Mouse (Mus musculus) granulocyte monocyte progenitor cell, adult 5-6 weeks (primary cell): ENCODE measurements around the gene Rbfox2. TPM values are rescaled to one million over a fixed set of nuclear protein-coding genes. Genes with fewer than 3 reads are reported as not detected.

Experiments
- ATAC-seq: replicated peaks from 2 replicates; pipeline ENCODE4 v1.8.0; 2016; ENCODE audit warnings: mild to moderate bottlenecking, moderate TSS enrichment, inconsistent platforms; ENCODE audit not compliant: poor library complexity, severe bottlenecking
- total RNA-seq, 2 experiments: library from RNA; stranded (forward) in 1 of 2; stranded (reverse) in 1 of 2; fragments of 200-712, 200-1000 nt in 1 of 2; fragments of >200 nt in 1 of 2; fragmentation: Nextera tagmentation in 1 of 2; gene quantifications; 2 replicates each; pipeline ENCODE4 v1.2.3; 2014 to 2017

Gene Rbfox2
- total RNA-seq, 2 experiments from 2014 or later = 0.24 to 3.6 TPM

DNA sequence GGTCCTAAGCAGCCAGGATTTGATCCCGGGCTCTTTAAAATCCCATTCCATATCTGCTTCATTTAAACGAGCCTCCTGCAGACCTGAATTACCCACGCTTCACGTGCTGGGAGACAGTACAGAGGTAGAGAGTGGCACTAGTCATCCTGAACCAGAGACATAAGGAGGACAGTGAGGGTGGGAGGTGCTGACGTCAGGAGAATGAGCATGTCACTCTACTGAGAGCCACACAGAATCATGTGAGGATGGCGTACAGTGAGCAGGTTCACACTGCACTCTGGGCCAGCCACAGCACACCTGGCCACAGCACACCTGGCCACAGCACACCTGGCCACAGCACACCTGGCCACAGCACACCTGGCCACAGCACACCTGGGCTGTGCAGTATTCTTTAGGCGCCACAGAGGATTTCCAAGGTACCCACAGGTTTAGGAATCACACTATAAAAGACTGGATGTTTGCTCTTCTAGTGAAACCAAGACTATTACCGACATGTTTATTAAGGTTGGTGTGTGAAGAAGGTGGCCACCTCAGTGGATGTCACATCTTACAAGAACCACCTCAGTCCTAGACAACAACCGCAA lies 190.6 kb downstream of the Rbfox2 start:
- no peak for ATAC-seq

DNA sequence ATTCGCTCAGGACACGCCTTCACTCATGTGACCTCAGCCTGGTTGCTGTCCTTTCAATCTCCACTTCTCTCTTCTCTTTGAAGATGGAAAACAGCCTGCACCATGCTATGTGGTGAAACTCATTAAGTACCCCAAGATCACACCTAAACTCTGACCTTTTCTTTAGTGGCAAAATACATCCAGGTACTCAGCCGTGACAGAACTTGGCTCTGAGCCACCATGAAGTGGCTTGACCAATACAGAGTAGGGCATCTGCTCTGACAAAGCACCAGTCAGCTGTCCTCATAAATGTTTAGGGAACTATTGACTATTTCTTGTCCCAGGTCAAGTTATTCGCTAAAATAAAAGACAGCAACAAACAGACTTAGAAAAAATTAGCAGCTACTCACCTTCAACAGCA lies 191.3 kb downstream of the Rbfox2 start:
- no peak for ATAC-seq

DNA sequence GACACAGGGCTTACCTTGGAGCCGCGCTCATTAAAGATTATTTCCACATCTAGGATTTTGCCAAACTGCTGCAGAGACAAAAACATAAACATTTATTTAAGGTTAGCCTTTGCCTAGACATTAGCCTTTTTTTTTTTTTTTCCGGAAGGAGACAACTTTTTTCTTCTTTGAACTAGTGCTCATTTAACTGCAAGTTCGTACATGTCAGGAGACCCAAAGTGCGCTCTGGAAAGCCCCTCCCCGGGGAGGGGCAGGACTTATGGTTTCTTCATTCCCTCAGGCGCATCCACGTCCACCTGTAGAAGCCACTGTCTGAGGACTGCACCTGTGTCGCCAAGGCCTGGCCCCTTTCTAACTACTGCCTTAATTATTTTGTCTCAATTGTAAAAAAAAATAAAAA lies 193.2 kb downstream of the Rbfox2 start:
- ATAC-seq = no peak

DNA sequence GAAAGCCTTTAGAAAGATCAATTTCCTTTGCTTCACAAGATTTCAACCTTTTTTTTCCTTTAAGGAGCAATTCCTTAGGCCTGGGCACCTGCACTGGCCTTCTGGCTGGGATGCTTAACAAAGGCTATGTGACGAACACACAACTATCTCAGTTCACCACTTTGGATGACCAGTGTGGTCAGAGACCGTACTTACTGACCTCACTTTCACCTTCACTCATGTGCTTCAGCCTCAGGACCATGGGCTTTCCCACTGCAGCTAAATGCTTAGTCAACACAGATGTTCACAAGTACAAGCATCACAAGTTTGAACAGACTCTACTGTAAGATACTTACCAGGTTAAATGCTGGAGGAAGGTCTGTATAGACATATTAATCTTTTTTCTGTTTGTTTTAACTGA lies 194.4 kb downstream of the Rbfox2 start:
- no peak for ATAC-seq

DNA sequence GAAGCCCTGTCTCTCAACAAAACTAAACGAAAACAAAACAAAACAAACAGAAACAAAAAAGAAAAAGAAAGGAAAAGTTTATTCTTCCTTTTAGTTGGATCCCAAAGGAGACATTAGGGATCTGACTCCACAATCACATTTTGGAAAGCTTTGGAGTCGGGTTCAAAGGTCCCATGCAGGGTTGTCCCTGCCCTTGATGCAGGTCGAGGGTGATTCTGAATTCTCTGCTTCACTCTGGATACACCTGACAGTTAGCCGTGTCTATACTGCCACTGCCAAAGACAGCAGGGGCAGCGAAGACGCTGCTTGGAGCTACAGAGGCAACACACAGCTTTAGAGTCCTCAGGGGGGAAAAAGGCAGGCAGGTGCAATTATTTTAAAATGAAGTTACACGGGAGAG lies 194.9 kb downstream of the Rbfox2 start:
- no peak for ATAC-seq

DNA sequence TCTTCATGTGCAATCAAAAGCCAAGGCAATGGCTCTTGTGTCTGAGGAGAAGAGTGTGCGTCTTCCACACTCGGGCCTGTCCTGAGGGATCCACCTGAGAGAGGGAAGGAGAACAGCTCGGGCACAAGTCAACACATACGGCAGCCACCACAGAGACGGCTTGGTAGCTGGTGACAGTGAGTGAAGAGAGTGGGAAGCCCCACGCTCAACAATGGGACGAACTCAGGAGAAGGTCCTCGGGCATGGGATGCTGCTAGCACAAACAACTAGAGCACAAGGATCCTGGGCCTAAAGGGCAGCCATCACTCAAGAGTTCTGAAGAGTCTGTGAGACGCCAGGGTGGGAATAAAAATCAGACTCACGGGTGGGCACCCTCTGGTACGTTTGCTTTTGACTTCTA lies 196.4 kb downstream of the Rbfox2 start:
- ATAC-seq = no peak

DNA sequence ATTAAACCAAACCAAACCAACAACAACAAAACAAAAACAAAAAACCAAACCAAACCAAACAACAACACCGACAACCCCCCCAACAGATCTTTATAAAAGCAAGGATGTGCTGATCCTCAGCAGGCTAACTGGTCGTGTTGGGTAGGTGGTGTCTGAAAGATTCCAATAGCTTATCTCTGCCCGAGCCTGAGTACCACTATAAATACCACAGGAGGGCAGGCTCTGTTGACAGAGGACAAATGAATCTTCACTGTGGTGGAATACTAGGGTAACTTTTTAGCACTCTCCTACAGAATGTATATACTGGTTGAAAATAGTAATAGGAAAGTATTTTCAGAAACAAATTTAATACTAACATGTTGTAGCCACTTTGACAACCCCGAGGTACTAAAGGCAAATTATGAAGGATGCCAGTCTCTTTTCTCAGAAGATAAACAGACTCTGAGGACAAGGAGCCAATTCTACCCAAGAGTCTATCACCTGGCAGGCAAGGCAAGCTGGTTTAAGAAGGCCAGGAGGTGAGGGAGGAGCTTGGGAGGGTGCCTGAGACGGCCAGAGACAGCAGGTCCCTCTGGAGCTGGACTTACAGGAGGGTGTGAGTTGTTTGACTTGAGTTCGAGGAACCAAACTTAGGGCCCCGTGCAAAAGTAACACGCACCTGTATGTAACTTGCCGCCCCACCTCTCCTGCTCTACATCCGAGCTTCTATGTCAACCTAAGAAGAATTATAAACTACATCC lies 199.5 kb downstream of the Rbfox2 start:
- no peak for ATAC-seq

DNA sequence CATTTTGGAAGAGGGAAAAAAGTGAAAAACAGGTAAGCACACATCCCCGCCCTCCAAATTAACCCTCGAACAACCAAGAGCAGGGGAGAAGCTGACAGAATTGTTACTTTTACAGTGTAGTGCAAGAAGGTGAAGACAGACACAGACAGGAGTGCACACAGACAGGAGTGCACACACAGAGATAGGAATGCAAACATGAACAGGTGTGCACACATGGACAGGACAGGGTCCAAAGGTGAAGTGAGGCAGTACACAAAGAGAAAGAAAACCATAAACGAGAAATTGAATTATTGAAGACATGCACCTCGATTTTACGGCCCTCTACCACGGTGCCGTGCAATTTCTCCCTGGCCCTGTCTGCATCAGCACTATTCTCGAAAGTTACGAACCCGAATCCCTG lies 201.5 kb downstream of the Rbfox2 start:
- no peak for ATAC-seq

DNA sequence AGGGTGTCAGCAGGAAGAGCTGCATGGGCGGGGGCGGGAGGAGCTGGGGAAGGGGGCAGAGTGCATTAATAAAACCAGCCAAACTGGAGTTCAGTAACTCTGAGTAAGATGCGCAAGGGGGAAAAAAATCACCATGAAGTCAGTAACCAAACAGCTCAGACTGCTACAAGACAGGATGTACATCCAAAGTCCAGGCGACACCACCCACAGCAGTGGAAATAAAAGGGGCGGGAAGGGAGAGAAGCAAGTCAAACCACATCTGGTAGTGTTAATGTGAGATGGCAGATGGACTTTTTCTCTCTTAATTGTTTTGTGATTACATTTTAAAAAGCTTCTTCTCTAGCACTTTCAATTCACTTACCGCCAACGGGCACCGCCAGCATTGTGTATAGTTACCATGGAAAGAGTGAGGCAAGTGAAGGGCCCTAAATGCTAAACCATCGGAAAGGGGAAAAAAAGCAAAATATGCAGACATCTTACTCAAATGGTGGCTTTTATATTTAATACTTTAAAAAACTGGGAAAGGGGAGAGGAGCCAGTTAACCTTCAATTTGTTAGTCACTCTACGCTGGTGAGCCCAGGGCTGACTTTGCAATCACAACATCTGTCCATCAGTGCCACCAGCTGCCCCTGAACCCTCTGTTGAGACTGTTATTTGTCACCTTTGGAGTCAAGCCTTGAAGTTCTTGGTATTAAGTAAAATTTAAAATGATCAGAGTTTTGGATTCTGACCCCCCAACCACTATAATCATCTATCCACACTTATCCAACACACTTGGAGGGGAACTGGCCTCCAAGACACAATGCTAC lies 202.2 kb downstream of the Rbfox2 start:
- ATAC-seq = no peak

DNA sequence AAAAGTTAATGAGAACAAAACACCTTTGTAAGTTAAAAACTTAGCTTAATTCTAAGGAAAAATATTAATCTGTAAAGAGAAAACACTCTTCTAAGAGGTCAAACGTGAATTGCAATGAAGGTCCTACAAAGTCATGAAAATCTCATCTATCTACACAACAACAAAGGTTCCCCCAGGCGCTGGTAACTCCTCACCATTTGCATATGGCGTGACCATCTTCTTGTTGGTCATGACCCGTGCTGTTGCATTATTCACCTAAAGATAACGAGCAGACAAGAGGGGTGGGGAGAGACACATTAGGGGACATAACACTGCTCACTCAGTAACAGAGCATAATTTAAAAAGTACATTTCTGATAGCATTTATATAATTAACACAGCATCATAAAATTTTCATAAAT lies 204.1 kb downstream of the Rbfox2 start:
- ATAC-seq = no peak

DNA sequence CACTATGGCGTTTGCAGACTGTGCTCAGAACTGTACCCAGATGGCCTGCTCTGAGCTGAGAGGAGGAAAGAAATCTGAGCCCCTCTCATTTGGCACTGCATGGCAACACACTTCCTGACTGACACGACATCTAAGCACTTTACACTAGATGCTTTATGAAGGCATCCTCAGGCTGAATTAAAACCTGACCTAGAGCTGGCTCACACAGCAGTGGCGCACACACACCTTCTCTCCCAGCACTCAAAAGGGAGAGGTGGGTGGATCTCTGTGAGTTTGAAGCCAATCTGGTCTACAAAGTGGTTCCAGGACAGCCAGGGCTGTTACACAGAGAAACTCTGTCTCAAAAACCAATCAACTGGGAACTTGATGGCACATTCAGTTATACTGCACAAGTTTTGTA lies 207.0 kb downstream of the Rbfox2 start:
- no peak for ATAC-seq

DNA sequence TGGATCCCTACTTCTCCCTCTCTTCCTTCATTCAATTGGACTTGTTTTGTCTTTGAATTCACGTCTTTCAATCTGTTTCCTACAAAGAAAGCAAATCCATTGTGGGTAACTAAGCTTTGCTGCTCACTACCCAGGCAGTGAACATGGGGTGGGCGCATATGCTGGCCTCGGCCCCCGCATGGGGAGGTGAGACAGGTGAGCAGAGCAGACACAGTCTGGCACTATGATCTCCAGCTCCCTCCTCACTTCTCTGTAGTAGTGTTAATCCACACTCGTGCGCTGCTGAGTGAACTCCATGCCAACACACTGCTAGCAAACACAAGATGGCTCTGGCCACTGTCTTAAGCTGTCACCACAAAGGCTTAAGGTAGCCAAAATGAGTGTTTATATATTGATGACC lies 209.4 kb downstream of the Rbfox2 start:
- ATAC-seq = no peak

DNA sequence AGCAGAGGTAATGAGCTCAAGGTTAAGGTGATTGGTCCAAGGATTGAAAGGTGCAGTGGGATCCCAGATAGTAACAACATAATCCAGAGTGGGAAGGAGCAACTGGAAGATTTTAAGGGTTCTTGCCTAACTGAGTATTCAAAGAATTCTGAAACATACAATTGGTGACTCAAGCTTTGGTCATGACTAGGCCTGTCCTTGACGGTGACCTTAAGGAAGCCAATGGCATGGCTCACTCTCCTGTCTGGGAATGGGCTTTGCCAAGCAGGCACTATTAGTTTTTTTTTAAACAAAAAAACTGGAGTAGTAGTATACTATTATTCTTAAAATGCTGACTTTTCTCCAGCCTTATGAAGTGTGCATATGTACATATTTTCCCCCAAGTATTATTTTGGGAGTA lies 211.6 kb downstream of the Rbfox2 start:
- ATAC-seq = no peak

DNA sequence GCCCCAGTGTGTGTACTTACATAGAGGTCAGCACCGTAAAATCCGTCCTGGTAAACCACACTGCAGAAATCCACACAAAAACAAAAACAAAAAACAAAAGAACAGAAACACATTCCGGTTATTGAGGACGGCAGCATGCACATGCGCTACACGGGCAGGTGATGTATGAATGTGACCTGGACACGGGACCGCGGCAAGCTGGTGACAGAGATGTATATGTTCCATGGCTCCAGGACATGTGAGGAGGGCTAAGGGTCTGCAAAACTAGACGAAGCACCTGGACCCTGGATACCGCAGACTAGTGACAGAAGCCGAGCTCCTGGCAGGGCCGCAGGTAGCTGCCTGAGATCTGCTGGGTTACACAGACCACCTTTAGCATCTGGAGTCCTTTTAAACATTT lies 212.4 kb downstream of the Rbfox2 start:
- ATAC-seq = no peak

DNA sequence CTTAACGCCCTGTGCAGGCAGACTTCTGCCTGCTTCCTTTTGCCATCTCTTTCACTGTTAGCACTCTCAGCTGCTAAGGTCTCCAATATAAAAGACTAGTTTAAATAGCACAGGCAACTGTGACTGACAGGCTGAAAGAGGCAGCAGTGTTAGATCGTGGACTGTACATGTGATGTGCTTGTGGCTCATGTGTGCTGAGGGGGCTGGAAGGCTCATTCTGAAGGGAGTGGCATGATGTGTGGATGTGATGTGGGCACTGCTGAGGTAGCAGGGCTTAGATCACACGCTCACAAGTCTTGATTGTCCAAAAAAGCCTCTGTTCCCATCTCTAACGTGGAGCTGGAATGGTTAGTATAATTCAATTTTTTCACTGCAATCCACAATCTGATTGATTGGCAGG lies 215.4 kb downstream of the Rbfox2 start:
- ATAC-seq = no peak

DNA sequence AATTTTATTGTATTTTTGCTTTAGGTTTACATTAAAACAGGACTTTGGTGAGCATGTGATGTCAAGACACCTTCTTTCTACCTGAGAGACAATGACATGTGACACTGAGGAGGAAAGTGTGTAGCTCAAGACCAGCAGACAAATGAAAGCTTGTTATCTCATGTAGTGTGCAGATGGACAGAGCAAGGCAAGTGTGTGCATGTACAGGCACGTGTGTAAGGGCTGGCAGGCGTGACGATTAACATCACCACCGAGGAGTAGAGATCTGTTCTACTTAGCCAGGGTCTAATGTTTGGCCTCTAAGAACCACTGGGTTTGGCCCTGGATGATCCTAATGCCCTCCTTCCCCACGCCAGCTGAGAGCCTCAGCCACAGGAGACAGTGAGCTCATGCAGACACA lies 216.3 kb downstream of the Rbfox2 start:
- ATAC-seq = no peak

DNA sequence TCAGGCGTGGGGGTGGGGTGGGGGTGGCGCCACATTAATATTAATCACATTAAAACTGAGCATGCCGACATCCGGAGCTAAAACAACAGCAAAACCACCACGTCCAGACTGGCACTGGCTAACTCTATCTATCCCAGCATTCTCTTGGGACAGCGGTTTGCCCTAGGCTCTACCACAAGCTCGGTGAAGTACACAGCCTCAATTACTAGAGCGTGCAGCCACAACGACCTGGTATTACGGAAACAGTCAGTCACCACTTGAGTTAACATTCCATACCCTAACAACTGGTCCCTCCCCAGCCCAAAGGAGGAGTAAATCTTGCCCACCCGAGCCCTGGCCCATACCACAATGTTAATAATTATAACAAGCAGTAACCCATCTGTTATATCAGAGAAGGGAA lies 217.6 kb downstream of the Rbfox2 start:
- no peak for ATAC-seq

DNA sequence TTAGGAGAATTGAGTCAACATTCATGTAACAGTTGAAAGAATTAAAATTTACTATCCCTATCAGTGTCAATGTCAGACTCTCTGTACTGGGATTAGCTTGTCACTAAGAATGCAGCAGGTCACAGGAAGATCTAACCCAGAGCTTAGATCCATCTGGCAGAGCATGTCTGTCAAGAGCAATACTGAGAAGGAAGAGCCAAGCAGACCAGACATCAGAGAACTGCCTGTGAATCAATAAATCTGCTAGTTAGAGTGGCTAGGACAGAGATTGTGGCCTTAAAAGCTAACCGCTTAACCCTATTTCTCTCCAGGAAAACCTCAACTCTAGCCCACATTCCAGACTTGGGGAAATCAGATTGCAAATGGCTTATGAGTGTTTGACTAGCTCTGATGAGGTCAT lies 220.3 kb downstream of the Rbfox2 start:
- ATAC-seq = no peak

DNA sequence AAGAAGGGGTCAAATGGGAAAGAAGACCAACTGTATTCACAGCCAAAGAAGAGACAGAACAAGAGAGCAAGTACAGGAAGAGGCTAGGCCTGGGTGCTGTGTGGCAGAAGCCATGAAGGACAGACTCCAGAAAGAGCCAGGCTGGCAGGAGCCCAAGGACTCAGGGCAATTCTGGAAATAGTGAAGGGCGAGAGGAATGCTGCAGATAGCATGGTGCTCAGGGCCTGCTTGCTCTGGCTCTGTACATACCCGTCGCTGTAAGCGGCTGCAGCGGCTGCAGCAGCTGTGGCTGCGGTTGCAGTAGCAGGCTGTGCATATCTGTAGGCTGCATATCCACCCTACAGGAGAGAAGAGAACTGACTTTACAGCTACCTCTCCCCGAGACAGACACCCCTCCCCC lies 221.0 kb downstream of the Rbfox2 start:
- ATAC-seq = no peak

DNA sequence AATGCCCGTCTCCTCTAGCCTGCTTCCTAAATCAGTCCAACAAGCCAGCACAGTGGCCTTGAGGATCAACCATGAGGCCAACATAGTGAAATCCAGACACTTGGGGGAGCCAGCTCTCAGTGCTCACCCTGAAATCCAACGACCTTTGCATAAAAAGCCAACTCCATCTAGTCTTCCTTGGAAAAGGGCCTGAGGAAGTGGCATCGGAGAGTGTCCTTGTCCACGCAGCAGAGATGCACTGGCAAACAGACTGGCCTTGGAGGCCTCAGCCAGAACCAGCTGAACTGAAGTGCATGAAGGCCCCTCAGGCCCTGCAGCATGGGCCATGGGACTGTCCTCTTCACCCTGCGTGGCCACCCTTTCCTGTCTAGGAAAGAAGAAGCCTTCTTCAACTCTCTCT lies 225.3 kb downstream of the Rbfox2 start:
- ATAC-seq = no peak

DNA sequence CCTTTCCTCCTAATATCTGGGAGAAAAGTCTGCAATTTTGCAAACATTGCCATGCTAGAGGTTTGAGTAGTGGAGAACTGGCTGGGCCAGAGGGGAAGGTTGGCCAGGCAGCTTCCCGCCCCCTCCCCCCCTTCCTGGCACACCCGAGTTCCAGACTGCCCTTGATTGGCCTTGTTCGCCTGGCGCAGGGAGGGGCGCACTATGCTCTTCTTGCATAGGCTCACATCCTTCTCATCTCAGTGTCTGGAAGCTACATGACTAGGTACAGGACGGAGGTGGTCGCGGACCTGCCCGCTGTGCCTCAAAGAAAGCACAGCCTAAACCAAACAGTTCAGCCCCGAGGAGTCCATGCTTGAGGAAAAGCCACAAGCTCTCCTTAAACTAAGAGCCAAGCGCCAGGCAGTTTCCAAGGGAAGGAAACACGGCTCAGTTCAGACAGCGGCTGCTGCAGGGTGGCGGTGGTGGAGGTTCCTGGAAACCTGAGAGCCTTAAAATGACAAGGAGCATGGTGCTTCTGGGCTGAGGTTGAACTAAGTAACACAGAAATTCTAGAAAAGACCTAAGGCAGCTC lies 226.0 kb downstream of the Rbfox2 start:
- ATAC-seq = no peak
